Mouse (Mus musculus): ENCODE data around the gene Gdap2. TPM values are rescaled to one million over a fixed set of nuclear protein-coding genes. Genes with fewer than 3 reads are reported as not detected.

Gene Gdap2
- polyA plus RNA-seq, 1 experiment from 2014 or later = 39.7 TPM

Other genes starting within 250 kb of the Gdap2 start
- 50.9 and 55.5 TPM in 2 replicates for gene Wdr3, start within 50 bp of the Gdap2 start, polyA plus RNA-seq (2016; fragmentation: Nextera tagmentation; extraction: Ambion mirVana)